Mouse (Mus musculus): ENCODE measurements around the gene Sipa1l3.

Gene Sipa1l3

GRCm38 (mm10) chr7:29505337-29506318 lies 12.8 kb downstream of the Sipa1l3 start:
- no peak for DNase-seq (ENCODE audit: low read depth, low spot score)

DNA sequence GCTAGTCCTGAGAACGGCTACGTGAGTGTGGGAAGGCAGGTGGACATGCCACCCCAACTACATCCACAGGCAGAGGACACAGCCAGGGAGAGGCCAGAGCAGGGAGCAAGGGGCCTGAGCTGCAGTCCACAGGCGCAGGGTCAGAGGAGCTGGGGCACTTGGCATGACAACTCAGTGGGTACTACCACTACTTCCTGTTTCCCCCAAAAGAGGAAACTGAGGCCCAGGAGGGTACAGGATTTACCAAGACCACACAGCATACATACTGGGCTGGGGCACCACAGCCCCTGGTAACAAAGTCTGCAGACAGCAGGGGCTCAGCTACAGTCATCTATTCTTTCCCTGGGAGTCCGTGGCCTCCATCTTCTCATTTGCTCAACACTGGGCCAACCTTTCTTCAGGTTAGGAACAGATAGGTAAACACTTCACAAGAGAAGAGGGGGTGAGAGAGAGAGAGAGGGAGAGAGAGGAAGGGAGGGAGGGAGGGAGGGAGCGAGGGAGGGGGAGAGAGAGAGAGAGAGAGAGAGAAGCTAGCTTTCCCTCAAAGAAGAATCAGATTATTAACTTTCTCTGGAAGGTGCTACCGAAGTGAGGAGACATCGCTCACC lies 13.7 kb downstream of the Sipa1l3 start:
- DNase-seq (ENCODE audit: low read depth, low spot score): no peak

DNA sequence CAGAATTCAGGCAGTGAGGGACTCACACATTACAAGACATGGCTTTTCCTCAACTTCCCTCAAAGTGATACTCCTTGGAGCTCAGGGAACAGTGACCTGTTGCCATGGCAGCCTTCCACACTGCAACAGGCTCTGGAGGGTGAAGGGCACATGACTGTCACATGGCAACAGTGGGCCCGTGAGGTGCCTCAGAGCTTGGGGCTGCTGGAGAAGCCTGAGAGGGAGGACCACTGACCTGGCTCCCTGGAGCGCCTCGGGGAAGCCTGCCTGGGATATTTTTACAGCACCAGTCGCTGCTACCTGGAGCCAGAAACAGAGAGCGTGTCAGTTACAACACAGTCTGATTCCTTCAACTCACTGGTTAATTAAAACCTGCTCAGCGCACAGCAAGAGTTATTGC lies 14.8 kb downstream of the Sipa1l3 start:
- no peak for DNase-seq (ENCODE audit: low read depth, low spot score)

DNA sequence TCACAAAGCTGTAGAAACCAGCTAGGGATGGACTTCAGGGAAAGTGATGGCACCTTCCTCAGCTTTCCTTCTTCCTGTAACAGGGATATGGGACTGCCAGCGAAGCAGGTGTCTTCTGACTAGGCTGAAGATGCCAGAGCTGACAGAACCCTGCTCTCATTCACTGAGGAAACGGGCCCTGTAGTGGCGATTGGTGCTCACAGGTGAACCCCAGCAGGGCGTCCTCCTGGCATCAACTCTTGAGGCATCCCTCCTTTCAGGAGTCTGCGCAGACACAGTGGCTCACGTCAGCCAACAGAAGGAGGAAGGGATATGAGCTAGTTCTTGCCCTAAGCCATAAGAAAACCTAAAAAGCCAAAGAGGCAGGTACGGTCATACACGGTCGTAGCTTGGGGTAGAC lies 17.2 kb downstream of the Sipa1l3 start:
- DNase-seq (ENCODE audit: low read depth, low spot score): no peak

GRCm38 (mm10) chr7:29499071-29499470 lies 19.4 kb downstream of the Sipa1l3 start:
- no peak for DNase-seq (ENCODE audit: low read depth, low spot score)

DNA sequence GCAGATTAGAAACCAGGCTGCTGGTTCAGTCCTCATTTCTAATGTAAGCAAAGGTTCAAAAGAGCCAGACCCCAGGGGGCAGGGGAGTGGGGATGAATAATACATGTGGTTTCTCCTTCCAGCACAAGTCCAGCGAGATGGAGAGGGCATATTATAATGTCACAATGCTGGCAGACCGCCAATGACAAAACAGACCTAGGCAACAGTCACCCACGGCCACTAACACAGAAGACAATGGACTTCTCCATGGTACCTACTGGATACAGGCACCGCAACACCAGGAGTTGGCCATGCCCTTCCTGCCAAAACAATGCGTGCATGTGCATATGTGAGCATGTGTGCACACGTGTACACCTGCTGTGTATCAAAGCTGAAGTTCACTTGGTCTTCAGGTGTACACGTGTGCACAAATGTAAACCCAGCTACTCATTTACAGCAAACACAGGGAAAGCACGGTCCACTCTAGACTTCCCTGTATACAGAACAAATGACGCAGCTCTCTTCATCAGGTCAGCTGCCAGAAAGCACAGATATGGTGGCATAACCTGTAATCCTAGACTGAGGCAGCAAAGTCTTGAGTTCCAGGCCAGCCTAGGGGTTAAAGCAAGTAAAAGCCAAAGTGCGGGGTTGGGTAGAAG lies 21.4 kb downstream of the Sipa1l3 start:
- no peak for DNase-seq (ENCODE audit: low read depth, low spot score)

DNA sequence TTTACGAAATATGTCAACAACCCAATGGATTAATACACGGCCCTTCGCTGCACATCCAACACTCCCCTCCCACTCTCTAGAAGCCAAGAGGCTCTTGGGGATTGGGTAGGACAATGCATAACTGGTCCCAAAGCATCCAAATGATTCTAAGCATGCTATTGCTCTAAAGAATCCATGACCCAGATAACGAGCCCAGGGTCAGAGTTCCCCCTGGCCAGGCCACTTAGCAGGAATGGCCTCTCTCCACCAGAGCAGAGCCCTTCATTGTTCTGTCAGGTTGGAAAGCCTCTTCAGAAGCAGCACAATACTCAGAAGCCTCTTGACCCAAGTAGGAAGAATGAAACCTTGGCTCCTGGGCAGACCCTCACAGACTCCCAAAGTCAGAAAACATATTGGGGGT lies 22.1 kb downstream of the Sipa1l3 start:
- DNase-seq (ENCODE audit: low read depth, low spot score): no peak

DNA sequence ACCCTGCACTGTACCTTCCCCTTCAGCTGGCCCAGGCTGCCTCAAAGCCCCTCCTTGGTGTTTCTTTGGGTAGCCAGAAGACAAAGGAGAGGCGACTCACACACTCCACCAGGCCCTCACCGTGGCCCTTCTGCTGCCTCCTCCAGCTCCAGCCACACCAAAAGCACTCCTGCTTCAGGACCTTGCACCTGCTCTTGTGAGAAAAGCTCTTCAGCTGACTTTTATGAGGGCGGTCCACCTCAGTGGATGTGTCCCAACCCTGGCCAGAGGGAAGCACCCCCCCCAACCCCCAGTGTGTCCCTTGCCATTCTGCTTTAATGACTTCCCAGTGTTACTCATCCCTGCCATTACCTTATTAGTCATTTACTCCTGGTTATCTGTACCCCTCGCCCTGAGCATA lies 22.6 kb downstream of the Sipa1l3 start:
- DNase-seq (ENCODE audit: low read depth, low spot score): no peak

GRCm38 (mm10) chr7:29494854-29495253 lies 23.6 kb downstream of the Sipa1l3 start:
- no peak for DNase-seq (ENCODE audit: low read depth, low spot score)

DNA sequence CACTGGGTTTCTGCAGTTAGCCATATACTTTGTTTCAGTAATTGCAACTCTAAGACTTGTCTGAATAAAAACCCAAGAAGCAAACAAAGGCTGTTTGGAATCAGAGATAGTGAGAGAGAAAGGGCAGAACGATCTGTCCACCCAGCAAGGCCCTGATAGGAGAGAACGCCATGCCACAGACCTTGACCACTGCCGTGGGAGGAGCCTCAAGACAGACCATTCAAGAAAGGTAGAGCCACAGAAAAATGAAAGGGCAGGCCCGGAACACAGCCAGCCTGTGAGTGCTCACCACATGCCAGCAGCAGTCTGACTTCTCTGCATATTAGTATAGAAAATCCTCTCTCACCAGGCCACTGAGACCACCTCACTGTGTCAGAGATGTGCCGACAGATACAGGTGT lies 24.4 kb downstream of the Sipa1l3 start:
- DNase-seq (ENCODE audit: low read depth, low spot score): no peak

- no peak for DNase-seq (ENCODE audit: low read depth, low spot score)
Observed at GRCm38 (mm10) chr7:29492992-29493391, 25.4 kb downstream of the Sipa1l3 start.

DNA sequence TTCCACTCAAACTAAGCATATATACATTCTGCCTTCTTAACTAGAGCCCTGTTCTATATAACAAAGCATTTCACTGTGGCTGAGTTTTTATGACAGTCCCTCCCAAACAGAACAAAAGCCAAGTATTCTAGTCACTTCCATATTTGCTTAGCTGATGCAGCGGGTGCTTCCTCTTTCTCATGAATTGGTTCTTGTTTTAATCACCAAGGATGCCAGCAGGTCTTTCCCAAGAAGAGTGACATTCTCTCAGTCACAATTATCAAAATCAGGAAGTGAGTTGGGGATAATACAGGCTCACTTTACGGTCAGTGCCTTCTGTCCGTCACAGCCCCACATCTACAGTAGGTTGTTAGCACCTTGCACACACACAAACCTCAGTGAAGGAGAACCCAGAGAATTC lies 26.6 kb downstream of the Sipa1l3 start:
- DNase-seq (ENCODE audit: low read depth, low spot score): no peak

- DNase-seq (ENCODE audit: low read depth, low spot score): no peak
Observed at GRCm38 (mm10) chr7:29491471-29491755, 27.0 kb downstream of the Sipa1l3 start.

DNA sequence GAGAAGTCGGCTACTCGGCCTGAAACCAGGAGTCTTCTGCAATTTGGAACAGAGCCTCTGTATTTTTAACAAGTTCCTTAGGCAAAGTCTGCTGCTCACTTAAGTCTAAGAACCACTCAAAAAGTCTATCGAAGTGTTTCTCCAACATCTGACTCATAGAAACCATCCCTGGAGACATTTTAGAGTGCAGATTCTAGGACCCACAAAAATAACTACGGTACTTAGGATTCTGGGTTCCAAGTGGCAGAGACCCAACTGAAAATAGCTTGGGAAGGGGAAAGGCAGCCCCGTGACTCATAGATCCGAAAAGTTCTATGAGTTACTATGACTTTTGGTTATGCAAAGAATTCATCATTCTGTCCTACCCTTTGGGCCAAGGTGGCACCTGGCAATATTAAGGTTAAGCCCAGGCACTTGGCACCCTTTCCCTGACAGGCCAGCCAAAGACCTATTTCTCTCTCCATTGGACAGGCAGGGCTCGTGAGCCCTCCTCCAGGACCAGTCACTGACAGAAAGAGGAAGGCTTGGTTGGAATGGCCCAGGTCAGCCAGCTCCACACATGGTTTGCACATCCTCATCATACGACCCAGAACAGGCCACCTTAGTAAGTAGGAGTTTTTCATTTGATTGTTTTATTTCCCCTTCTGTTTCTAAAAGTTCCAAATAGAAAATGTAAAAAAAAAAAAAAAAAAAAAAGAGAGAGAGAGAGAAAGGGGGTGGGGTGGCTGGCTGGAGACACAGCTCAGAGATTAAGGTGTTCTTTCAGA lies 27.6 kb downstream of the Sipa1l3 start:
- DNase-seq (ENCODE audit: low read depth, low spot score): no peak

- no peak for DNase-seq (ENCODE audit: low read depth, low spot score)
Observed at GRCm38 (mm10) chr7:29489851-29490250, 28.6 kb downstream of the Sipa1l3 start.

- DNase-seq (ENCODE audit: low read depth, low spot score): no peak
Observed at GRCm38 (mm10) chr7:29489364-29489763, 29.1 kb downstream of the Sipa1l3 start.

DNA sequence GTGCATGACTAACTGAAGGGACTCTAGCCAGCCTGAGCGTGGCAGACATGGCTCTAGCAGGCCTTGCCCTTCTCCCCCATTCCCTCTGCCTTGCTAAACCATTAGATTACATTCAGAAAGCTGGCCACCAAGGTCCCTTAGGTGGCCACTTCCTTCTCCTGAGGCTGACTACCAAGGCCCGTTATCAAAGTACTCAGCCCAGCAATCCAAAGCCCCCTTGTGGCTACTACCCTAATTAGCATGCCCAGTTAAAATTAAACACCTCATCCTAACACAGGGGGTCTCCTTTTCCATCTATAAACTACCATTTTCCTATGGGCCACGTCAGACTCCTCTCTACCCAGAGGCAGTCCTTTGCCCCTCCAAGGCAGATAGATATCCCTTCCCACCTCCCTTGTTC lies 31.7 kb downstream of the Sipa1l3 start:
- no peak for DNase-seq (ENCODE audit: low read depth, low spot score)

DNA sequence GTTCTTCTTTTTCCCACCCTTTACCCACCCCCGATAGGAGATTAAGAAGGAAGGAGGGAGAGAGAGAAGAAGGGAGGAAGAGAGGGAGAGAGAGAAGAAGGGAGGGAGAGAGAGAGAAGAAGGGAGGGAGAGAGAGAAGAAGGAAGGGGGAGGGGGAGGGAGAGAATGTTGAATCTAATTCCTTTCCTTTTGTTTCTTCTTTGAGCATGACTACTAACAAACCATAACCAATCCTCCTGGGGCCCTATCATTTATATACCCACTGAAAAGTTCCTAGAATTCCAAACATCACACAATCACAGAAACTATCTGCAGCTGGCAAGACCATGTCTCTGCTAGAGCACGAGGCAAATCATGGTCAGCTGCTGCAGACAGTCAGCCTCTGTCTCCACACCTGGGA lies 32.7 kb downstream of the Sipa1l3 start:
- no peak for DNase-seq (ENCODE audit: low read depth, low spot score)

GRCm38 (mm10) chr7:29483556-29483955 lies 34.9 kb downstream of the Sipa1l3 start:
- DNase-seq (ENCODE audit: low read depth, low spot score): no peak

DNA sequence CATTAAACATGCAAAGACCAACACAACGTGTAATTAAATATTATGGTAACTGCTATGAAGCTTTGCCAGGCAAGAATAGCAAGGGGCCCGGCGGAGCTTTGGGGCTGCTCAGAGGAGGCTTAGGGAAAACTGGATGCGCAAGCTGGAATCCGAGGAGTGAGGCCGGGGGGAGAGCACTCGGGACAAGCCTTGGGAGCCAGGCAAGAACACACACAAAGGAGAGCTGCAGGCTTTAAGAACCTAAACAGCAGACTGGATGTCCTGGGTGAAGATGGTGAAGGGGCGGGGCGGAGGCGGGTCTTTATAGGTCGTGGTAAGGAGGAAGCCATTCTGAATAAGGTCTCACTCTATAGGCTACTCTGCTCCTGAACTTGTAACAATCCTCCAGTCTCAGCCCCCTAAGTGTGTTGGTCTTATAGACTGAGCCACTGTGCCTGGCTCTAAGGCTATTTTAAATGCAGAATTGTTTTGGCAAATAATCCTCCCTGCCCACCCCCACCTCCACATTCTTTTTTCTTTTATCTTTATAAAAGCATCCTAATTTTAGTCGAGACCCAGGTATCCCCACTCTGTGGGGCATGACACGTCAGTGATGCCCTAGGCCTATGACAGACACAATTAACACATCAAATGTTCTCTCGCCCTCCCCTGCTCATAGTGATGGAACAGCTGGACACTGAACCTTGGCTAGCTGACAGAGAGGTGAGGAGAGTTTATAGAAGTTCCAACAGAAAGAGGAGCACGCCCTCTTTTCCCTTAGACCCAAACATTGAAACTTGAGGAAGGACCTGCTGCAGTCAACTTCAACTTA lies 36.9 kb downstream of the Sipa1l3 start:
- DNase-seq (ENCODE audit: low read depth, low spot score): no peak
